Mouse (Mus musculus): ENCODE results near the gene Slc9a9. TPM values are rescaled to one million over a fixed set of nuclear protein-coding genes. Genes with fewer than 3 reads are reported as not detected.

The Slc9a9 gene
- total RNA-seq, 2 experiments from 2014 or later: 23.1 to 23.7 TPM

GRCm38 (mm10) chr9:94738555-94739427, 69.1 kb downstream of the Slc9a9 start:
- intact Hi-C loops (cut with DNase I): loop anchor here (1.0 to 5.0 kb wide), 4 partner anchors 334 to 735 kb away; no protein-coding TSS in a partner anchor
- H3K27ac ChIP-seq: no peak overlapping the region
- TF ChIP-seq CTCF (IDR thresholded peaks at IDR 0.05): peak; percentile 91
- peak; percentile 74 to 77 for DNase-seq (ENCODE audit: extremely low spot score in 1 of 2, low spot score in 2 of 2)
- H3K4me3 ChIP-seq: no peak overlapping the region

GRCm38 (mm10) chr9:94740841-94741240, 71.1 kb downstream of the Slc9a9 start:
- intact Hi-C loops (cut with DNase I): loop anchor here (5.0 to 10.0 kb wide), 3 partner anchors 96 to 1114 kb away; partner anchors contain the start of gene Atr
- no peak for TF ChIP-seq CTCF (IDR thresholded peaks at IDR 0.05)
- no peak overlapping the region for H3K27ac ChIP-seq

GRCm38 (mm10) chr9:94743291-94743690, 73.6 kb downstream of the Slc9a9 start:
- no peak for TF ChIP-seq CTCF (IDR thresholded peaks at IDR 0.05)
- intact Hi-C loops (cut with DNase I): loop anchor here (5.0 to 10.0 kb wide), 3 partner anchors 94 to 1112 kb away; partner anchors contain the start of gene Atr
- no peak for DNase-seq (ENCODE audit: extremely low spot score in 1 of 2, low spot score in 2 of 2)
- Histone ChIP-seq H3K4me3 (no peak overlapping the region), H3K27ac (no peak overlapping the region; the same call in 1 of the 2 replicates)

More at GRCm38 (mm10) chr9:94740841-94741240, 71.1 kb downstream of the Slc9a9 start:
- no peak overlapping the region for H3K4me3 ChIP-seq
- no peak for DNase-seq (ENCODE audit: extremely low spot score in 1 of 2, low spot score in 2 of 2)

GRCm38 (mm10) chr9:94748503-94748902, 78.8 kb downstream of the Slc9a9 start:
- Histone ChIP-seq H3K27ac (no peak overlapping the region; the same call in 1 of the 2 replicates), H3K4me3 (no peak overlapping the region)
- no peak for DNase-seq (ENCODE audit: extremely low spot score in 1 of 2, low spot score in 2 of 2)
- TF ChIP-seq CTCF (IDR thresholded peaks at IDR 0.05): no peak
- intact Hi-C loops (cut with DNase I): loop anchor here (10.0 kb wide), 1 partner anchor 1106 kb away; the partner anchor contains the start of gene Atr

- 0 out of 2 replicates have a peak overlapping the region, but pooled peaks have one; percentile 36 for H3K27ac ChIP-seq
- DNase-seq (ENCODE audit: extremely low spot score in 1 of 2, low spot score in 2 of 2): no peak
- intact Hi-C loops (cut with DNase I): no loop called here
- no peak overlapping the region for H3K4me3 ChIP-seq
- TF ChIP-seq CTCF (IDR thresholded peaks at IDR 0.05): no peak
Observed at GRCm38 (mm10) chr9:94750187-94750586, 80.5 kb downstream of the Slc9a9 start.

GRCm38 (mm10) chr9:94750935-94751637, 81.4 kb downstream of the Slc9a9 start:
- no peak for TF ChIP-seq CTCF (IDR thresholded peaks at IDR 0.05)
- no peak overlapping the region for H3K4me3 ChIP-seq
- no peak for DNase-seq (ENCODE audit: extremely low spot score in 1 of 2, low spot score in 2 of 2)
- H3K27ac ChIP-seq: no peak overlapping the region
- intact Hi-C loops (cut with DNase I): no loop called here

- H3K4me3 ChIP-seq: no peak overlapping the region
- no peak for TF ChIP-seq CTCF (IDR thresholded peaks at IDR 0.05)
- intact Hi-C loops (cut with DNase I): no loop called here
- H3K27ac ChIP-seq: no peak overlapping the region
- no peak for DNase-seq (ENCODE audit: extremely low spot score in 1 of 2, low spot score in 2 of 2)
Observed at GRCm38 (mm10) chr9:94751638-94752021, 81.9 kb downstream of the Slc9a9 start.

GRCm38 (mm10) chr9:94752121-94752520, 82.4 kb downstream of the Slc9a9 start:
- intact Hi-C loops (cut with DNase I): no loop called here
- Histone ChIP-seq H3K27ac (no peak overlapping the region), H3K4me3 (no peak overlapping the region)
- TF ChIP-seq CTCF (IDR thresholded peaks at IDR 0.05): no peak
- DNase-seq (ENCODE audit: extremely low spot score in 1 of 2, low spot score in 2 of 2): no peak

- no peak for DNase-seq (ENCODE audit: extremely low spot score in 1 of 2, low spot score in 2 of 2)
- no peak overlapping the region for H3K27ac ChIP-seq
- H3K4me3 ChIP-seq: no peak overlapping the region
- intact Hi-C loops (cut with DNase I): no loop called here
- no peak for TF ChIP-seq CTCF (IDR thresholded peaks at IDR 0.05)
Observed at GRCm38 (mm10) chr9:94759904-94760303, 90.2 kb downstream of the Slc9a9 start.

- no peak overlapping the region for H3K4me3 ChIP-seq
- no peak overlapping the region for H3K27ac ChIP-seq
- no peak for DNase-seq (ENCODE audit: extremely low spot score in 1 of 2, low spot score in 2 of 2)
- TF ChIP-seq CTCF (IDR thresholded peaks at IDR 0.05): no peak
- intact Hi-C loops (cut with DNase I): no loop called here
Observed at GRCm38 (mm10) chr9:94768114-94768513, 98.4 kb downstream of the Slc9a9 start.

GRCm38 (mm10) chr9:94768524-94768923, 98.8 kb downstream of the Slc9a9 start:
- intact Hi-C loops (cut with DNase I): no loop called here
- no peak overlapping the region for H3K4me3 ChIP-seq
- no peak for TF ChIP-seq CTCF (IDR thresholded peaks at IDR 0.05)
- H3K27ac ChIP-seq: no peak overlapping the region
- DNase-seq (ENCODE audit: extremely low spot score in 1 of 2, low spot score in 2 of 2): no peak

- intact Hi-C loops (cut with DNase I): no loop called here
- no peak for TF ChIP-seq CTCF (IDR thresholded peaks at IDR 0.05)
- no peak overlapping the region for H3K27ac ChIP-seq
- DNase-seq (ENCODE audit: extremely low spot score in 1 of 2, low spot score in 2 of 2): no peak
- H3K4me3 ChIP-seq: no peak overlapping the region
Observed at GRCm38 (mm10) chr9:94773357-94773756, 103.6 kb downstream of the Slc9a9 start.

Measured in left cerebral cortex, adult 2 months (tissue).